Mouse (Mus musculus) gastrocnemius, postnatal 36 days (tissue): ENCODE data around the gene Tmem170b. TPM values are rescaled to one million over a fixed set of nuclear protein-coding genes. Genes with fewer than 3 reads are reported as not detected.

Experiments
- total RNA-seq, 2 experiments: library from RNA; stranded (reverse); gene quantifications; 2 replicates each; pipeline ENCODE4 v1.2.3; 2021

Tmem170b gene
- total RNA-seq, 2 experiments from 2014 or later, result 20.9 to 21.7 TPM

Other genes with a start within 250 kb of the Tmem170b start
- gene Nedd9, start 118.5 kb upstream of the Tmem170b start, total RNA-seq, result 1 to 10 TPM; 5.7 to 7.0 TPM
- gene Adtrp, start 241.8 kb downstream of the Tmem170b start, total RNA-seq, result under 1 TPM in 1 of 2 experiments, not detected in 1; 0.15 TPM